Mouse (Mus musculus): ENCODE data around the gene Pcdh17. TPM values are rescaled to one million over a fixed set of nuclear protein-coding genes. Genes with fewer than 3 reads are reported as not detected.
A peak's percentile ranks its signal among the peaks of the same experiment; 100 is the strongest.

The Pcdh17 gene
- polyA plus RNA-seq, 1 experiment from 2014 or later: 4.9 TPM

DNA sequence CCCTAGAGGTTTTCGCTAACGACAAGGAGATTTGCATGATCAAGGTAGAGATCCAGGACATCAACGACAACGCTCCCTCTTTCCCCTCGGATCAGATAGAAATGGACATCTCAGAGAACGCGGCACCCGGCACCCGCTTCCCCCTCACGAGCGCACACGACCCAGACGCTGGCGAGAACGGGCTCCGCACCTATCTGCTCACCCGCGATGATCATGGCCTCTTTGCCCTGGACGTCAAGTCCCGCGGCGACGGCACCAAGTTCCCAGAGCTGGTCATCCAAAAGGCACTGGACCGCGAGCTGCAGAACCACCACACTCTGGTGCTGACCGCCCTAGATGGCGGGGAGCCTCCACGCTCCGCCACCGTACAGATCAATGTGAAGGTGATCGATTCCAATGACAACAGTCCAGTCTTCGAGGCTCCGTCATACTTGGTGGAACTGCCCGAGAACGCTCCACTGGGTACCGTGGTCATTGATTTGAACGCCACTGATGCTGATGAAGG, 3.1 kb downstream of the Pcdh17 start:
- H3K27me3 ChIP-seq (replicated peaks): peaks cover 38% of the 10 kb centered on the region
- H3K4me1 ChIP-seq (replicated peaks): peaks cover 18% of the 10 kb centered on the region
- H3K9ac ChIP-seq: no peak overlapping the region
- H3K4me2 ChIP-seq (replicated peaks): peak overlapping the region; percentile 87
- WGBS: 7% methylated on average over 37 of the region's 37 CpGs
- peak overlapping the region; percentile 50 for H3K4me3 ChIP-seq (replicated peaks)
- no peaks in the 10 kb centered on the region for H3K9me3 ChIP-seq
- no peaks in the 10 kb centered on the region for H3K36me3 ChIP-seq
- H3K27ac ChIP-seq: no peak overlapping the region
- no peak for ATAC-seq

DNA sequence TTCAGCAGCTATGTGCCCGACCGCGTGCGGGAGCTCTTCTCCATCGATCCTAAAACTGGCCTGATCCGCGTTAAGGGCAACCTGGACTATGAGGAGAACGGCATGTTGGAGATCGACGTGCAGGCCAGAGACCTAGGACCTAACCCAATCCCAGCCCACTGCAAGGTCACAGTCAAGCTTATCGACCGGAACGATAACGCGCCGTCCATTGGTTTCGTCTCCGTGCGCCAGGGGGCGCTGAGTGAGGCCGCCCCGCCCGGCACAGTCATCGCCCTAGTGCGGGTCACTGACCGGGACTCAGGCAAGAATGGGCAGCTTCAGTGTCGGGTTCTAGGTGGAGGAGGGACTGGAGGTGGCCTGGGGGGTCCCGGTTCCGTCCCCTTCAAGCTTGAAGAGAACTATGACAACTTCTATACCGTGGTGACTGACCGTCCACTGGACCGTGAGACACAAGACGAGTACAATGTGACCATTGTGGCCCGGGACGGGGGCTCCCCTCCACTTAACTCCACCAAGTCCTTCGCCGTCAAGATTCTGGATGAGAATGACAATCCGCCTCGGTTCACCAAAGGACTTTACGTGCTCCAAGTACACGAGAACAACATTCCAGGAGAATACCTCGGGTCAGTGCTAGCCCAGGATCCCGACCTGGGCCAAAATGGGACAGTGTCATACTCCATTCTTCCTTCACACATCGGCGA, 3.7 kb downstream of the Pcdh17 start:
- no peaks in the 10 kb centered on the region for H3K9me3 ChIP-seq
- no peak overlapping the region for H3K27ac ChIP-seq
- H3K36me3 ChIP-seq: no peaks in the 10 kb centered on the region
- 12% methylated on average over 45 of the region's 45 CpGs for WGBS
- peak overlapping the region; percentile 87 for H3K4me2 ChIP-seq (replicated peaks)
- no peak overlapping the region for H3K9ac ChIP-seq
- peaks cover 38% of the 10 kb centered on the region for H3K27me3 ChIP-seq (replicated peaks)
- peak overlapping the region; percentile 50 for H3K4me3 ChIP-seq (replicated peaks)
- ATAC-seq: no peak
- H3K4me1 ChIP-seq (replicated peaks): peaks cover 18% of the 10 kb centered on the region

DNA sequence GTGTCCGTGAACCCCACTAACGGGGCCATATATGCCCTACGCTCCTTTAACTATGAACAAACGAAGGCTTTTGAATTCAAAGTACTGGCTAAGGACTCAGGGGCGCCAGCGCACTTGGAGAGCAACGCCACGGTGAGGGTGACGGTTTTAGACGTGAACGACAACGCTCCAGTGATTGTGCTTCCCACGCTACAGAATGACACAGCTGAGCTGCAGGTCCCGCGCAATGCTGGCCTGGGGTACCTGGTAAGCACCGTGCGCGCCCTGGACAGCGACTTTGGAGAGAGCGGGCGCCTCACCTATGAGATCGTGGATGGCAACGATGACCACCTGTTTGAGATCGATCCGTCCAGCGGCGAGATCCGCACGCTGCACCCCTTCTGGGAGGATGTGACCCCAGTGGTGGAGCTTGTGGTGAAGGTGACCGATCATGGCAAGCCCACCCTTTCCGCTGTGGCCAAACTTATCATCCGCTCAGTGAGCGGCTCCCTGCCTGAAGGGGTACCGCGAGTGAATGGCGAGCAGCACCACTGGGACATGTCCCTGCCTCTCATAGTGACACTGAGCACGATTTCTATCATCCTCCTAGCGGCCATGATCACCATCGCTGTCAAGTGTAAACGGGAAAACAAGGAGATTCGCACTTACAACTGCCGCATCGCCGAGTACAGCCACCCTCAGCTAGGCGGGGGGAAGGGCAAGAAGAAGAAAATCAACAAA, 4.5 kb downstream of the Pcdh17 start:
- peak overlapping the region; percentile 87 for H3K4me2 ChIP-seq (replicated peaks)
- H3K9ac ChIP-seq: no peak overlapping the region
- no peak for ATAC-seq
- H3K27ac ChIP-seq: no peak overlapping the region
- no peaks in the 10 kb centered on the region for H3K9me3 ChIP-seq
- peaks cover 18% of the 10 kb centered on the region for H3K4me1 ChIP-seq (replicated peaks)
- peak overlapping the region; percentile 50 for H3K4me3 ChIP-seq (replicated peaks)
- H3K36me3 ChIP-seq: no peaks in the 10 kb centered on the region
- peaks cover 38% of the 10 kb centered on the region for H3K27me3 ChIP-seq (replicated peaks)
- 4% methylated on average over 45 of the region's 45 CpGs for WGBS

- no peak overlapping the region for H3K9ac ChIP-seq
- H3K27me3 ChIP-seq (replicated peaks): peaks cover 38% of the 10 kb centered on the region
- peak overlapping the region; percentile 50 for H3K4me3 ChIP-seq (replicated peaks)
- ATAC-seq: no peak
- no peak overlapping the region for H3K27ac ChIP-seq
- H3K4me1 ChIP-seq (replicated peaks): peaks cover 18% of the 10 kb centered on the region
- peak overlapping the region; percentile 87 for H3K4me2 ChIP-seq (replicated peaks)
- no peaks in the 10 kb centered on the region for H3K36me3 ChIP-seq
- WGBS: 4% methylated on average over 15 of the region's 15 CpGs
- H3K9me3 ChIP-seq: no peaks in the 10 kb centered on the region
These were observed 5.0 kb downstream of the Pcdh17 start for GRCm38 (mm10) chr14:84448381-84448771.

DNA sequence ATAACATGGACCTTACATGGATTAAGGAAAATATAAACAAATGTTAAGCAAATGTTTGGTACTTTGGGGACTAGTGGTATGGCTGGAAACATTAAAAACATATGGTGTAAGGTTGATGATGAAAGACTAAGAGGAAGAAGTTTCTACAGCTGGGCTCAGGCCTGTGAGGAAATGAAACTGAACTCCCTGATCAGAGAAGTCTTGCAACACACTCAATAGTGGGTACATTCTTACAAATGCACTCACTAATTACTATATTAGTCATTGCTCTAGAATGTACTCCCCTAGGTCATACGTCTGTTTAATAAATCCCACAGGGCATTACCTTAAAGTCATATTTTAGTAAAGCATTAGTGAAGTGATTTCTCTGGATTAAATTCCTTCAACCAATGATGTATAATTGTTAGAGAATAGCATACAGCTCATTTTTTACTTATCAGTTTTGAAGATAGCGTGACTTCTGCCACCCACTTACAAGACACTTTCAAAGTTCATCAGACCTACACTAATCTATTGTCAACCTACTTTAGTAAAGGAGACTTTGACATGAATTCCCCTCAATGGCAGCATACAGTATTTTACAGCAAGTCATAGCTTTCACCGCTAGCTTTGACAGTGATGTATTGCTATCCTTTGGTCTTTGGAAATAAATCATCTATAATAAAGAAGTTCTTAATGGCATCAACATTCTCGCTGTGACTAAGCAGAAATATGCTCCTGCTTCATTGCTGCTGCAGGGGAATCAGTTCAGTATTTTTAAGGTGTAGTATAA, 10.9 kb downstream of the Pcdh17 start:
- Histone ChIP-seq H3K4me1 (replicated peaks) (no peaks in the 10 kb centered on the region), H3K36me3 (no peaks in the 10 kb centered on the region), H3K9ac (no peak overlapping the region), H3K4me3 (replicated peaks) (no peak overlapping the region), H3K27ac (no peak overlapping the region), H3K4me2 (replicated peaks) (no peak overlapping the region), H3K9me3 (no peaks in the 10 kb centered on the region), H3K27me3 (replicated peaks) (no peaks in the 10 kb centered on the region)
- 63% methylated on average over 4 of the region's 4 CpGs for WGBS
- no peak for ATAC-seq

DNA sequence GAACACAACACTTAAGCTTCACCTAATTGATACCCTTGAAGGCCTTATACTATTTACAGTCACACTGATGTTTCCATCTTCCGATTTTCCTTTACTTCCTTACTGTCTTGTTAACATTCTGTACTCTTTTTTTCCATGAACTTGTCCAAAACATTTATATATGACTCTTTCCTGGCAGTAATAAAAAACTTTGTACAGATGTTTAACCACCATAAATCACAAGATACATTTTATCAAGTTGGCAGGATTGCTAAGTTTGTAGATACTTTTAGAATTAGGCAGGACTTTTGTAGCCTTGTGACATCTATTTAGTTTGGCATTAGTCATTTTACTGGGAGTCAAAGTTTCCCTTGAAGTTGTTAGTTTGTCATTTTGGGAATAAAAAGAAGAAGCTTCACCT, 32.1 kb downstream of the Pcdh17 start:
- Histone ChIP-seq H3K4me3 (replicated peaks) (no peak overlapping the region), H3K4me2 (replicated peaks) (no peak overlapping the region), H3K9ac (no peak overlapping the region), H3K4me1 (replicated peaks) (no peaks in the 10 kb centered on the region), H3K36me3 (no peaks in the 10 kb centered on the region), H3K27ac (no peak overlapping the region), H3K9me3 (no peaks in the 10 kb centered on the region), H3K27me3 (replicated peaks) (no peaks in the 10 kb centered on the region)
- WGBS: 77% methylated on average over 1 of the region's 1 CpGs
- ATAC-seq: no peak

DNA sequence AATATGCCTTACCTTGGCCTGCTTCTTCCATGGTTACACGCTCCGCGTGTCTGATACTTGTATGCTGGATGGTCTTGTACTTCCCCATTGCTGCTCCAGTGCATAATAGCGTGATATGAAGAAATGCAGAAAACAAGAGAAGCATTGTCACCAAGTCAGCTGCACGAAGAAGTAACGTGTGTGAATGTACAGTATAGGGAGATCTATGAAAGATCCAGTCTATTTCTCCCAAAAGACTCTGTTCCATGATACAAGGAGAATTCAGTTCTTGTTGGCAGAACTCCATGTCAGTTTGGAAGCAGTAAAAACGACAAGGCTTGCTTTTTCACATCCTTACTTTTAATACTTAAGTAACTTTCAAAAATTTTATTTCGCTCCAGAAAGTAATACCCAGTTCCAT, 33.0 kb downstream of the Pcdh17 start:
- Histone ChIP-seq H3K4me2 (replicated peaks) (no peak overlapping the region), H3K4me3 (replicated peaks) (no peak overlapping the region), H3K4me1 (replicated peaks) (no peaks in the 10 kb centered on the region), H3K9ac (no peak overlapping the region), H3K27me3 (replicated peaks) (no peaks in the 10 kb centered on the region), H3K9me3 (no peaks in the 10 kb centered on the region), H3K27ac (no peak overlapping the region), H3K36me3 (no peaks in the 10 kb centered on the region)
- WGBS: 87% methylated on average over 8 of the region's 8 CpGs
- ATAC-seq: no peak

DNA sequence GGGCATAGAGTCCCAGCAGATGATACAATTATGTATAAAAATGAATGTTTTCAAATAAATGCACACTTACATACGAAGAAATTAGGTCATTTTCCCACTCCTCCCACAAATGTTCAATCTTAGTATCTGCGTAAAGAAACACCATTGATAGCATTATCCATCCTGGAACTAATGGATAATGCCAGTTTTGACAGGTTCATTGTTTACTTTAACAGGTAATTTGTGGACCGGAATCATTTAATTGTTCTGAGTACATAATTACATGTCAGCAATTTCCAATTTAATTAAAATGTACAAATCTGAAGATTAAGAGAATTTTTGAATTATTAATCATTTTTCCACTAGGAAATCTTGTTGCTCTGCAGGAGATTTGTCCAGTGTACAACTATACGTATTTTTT, 33.5 kb downstream of the Pcdh17 start:
- Histone ChIP-seq H3K9me3 (no peaks in the 10 kb centered on the region), H3K27ac (no peak overlapping the region), H3K4me1 (replicated peaks) (no peaks in the 10 kb centered on the region), H3K27me3 (replicated peaks) (no peaks in the 10 kb centered on the region), H3K9ac (no peak overlapping the region), H3K4me3 (replicated peaks) (no peak overlapping the region), H3K36me3 (no peaks in the 10 kb centered on the region), H3K4me2 (replicated peaks) (no peak overlapping the region)
- ATAC-seq: no peak
- 81% methylated on average over 4 of the region's 4 CpGs for WGBS

- no peaks in the 10 kb centered on the region for H3K36me3 ChIP-seq
- no peak for ATAC-seq
- H3K27ac ChIP-seq: no peak overlapping the region
- no peaks in the 10 kb centered on the region for H3K27me3 ChIP-seq (replicated peaks)
- WGBS: 71% methylated on average over 13 of the region's 13 CpGs
- no peak overlapping the region for H3K4me3 ChIP-seq (replicated peaks)
- no peak overlapping the region for H3K9ac ChIP-seq
- no peak overlapping the region for H3K4me2 ChIP-seq (replicated peaks)
- H3K9me3 ChIP-seq: no peaks in the 10 kb centered on the region
- no peaks in the 10 kb centered on the region for H3K4me1 ChIP-seq (replicated peaks)
These were observed 34.0 kb downstream of the Pcdh17 start for GRCm38 (mm10) chr14:84477411-84477810.

- ATAC-seq: no peak
- no peak overlapping the region for H3K4me2 ChIP-seq (replicated peaks)
- H3K9ac ChIP-seq: no peak overlapping the region
- H3K27me3 ChIP-seq (replicated peaks): no peaks in the 10 kb centered on the region
- H3K36me3 ChIP-seq: no peaks in the 10 kb centered on the region
- no peaks in the 10 kb centered on the region for H3K4me1 ChIP-seq (replicated peaks)
- H3K4me3 ChIP-seq (replicated peaks): no peak overlapping the region
- no peak overlapping the region for H3K27ac ChIP-seq
- no peaks in the 10 kb centered on the region for H3K9me3 ChIP-seq
- 68% methylated on average over 6 of the region's 6 CpGs for WGBS
These were observed 37.2 kb downstream of the Pcdh17 start for GRCm38 (mm10) chr14:84480546-84480945.

DNA sequence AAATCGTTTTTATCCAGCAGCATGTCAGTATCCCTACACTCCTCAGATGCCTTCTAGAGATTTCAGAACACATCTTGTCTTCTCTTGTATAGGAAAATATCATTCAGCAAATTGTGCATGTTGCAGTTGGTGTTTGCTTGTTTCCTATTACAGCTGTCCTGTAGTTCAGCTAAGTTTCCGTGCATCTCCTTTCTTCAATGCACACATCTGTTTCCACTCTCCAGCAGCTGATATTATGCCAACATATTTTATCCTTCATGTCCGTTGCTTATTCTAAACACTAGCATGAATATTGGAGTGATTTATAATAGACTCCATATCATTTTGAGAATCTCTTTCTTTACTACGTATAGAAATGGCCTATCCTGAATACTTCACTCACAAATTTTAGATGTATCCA, 41.0 kb downstream of the Pcdh17 start:
- no peaks in the 10 kb centered on the region for H3K9me3 ChIP-seq
- H3K4me2 ChIP-seq (replicated peaks): no peak overlapping the region
- H3K27ac ChIP-seq: no peak overlapping the region
- 56% methylated on average over 4 of the region's 4 CpGs for WGBS
- H3K27me3 ChIP-seq (replicated peaks): no peaks in the 10 kb centered on the region
- no peak overlapping the region for H3K9ac ChIP-seq
- no peak overlapping the region for H3K4me3 ChIP-seq (replicated peaks)
- ATAC-seq: no peak
- no peaks in the 10 kb centered on the region for H3K36me3 ChIP-seq
- no peaks in the 10 kb centered on the region for H3K4me1 ChIP-seq (replicated peaks)

DNA sequence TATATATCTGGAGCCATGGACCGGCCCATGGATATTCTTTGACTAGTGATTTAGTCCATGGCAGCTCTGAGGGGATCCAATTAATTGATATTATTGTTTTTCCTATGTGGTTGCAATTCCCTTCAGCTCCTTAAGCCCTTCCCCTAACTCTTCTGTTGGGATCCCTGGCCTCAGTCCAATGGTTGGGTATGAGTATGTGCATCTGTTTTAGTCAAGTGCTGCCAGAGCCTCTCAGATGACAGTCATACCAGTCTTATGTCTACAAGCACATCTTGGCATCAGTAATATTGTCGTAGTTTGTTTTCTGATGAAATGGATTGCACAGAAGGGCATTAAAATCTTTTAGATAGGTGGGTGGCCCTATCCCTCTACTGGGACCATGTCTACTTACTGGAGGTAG, 67.6 kb downstream of the Pcdh17 start:
- Histone ChIP-seq H3K9ac (no peak overlapping the region), H3K4me1 (replicated peaks) (no peaks in the 10 kb centered on the region), H3K27ac (no peak overlapping the region), H3K4me3 (replicated peaks) (no peak overlapping the region), H3K4me2 (replicated peaks) (no peak overlapping the region), H3K36me3 (no peaks in the 10 kb centered on the region), H3K27me3 (replicated peaks) (no peaks in the 10 kb centered on the region), H3K9me3 (no peaks in the 10 kb centered on the region)
- no peak for ATAC-seq
- WGBS: 87% methylated on average over 2 of the region's 2 CpGs
